Mouse (Mus musculus) layer of hippocampus, postnatal 25 days (tissue): ENCODE measurements around the gene Mogs. TPM values are rescaled to one million over a fixed set of nuclear protein-coding genes. Genes with fewer than 3 reads are reported as not detected.

Experiments used
- DNase-seq, 2 experiments: peaks; one replicate each; pipeline ENCODE4 v3.0.0; 2022; ENCODE audit warnings: mixed read lengths in 2 of 2, low spot score in 1 of 2; ENCODE audit errors: extremely low spot score in 1 of 2
- total RNA-seq, 2 experiments: library from RNA; stranded (reverse); gene quantifications; 2 replicates each; pipeline ENCODE4 v1.2.3; 2021

The Mogs gene
- total RNA-seq, 2 experiments from 2014 or later: 25.7 to 28.9 TPM

GRCm38 (mm10) chr6:83120930-83121862 lies 5.9 kb downstream of the Mogs start, which contains the start of gene Wbp1:
Wbp1 (minus strand) TSS chr6:83121559.
- DNase-seq: peak; percentile 72 to 80

GRCm38 (mm10) chr6:83121863-83122710 lies 6.8 kb downstream of the Mogs start:
- DNase-seq: peak in 1 of 2 experiments; percentile 4

GRCm38 (mm10) chr6:83122961-83123360 lies 7.7 kb downstream of the Mogs start:
- no peak for DNase-seq

GRCm38 (mm10) chr6:83124851-83125312 lies 9.6 kb downstream of the Mogs start:
- peak; percentile 77 to 81 for DNase-seq

- no peak for DNase-seq
Measured at GRCm38 (mm10) chr6:83125331-83125730, 10.0 kb downstream of the Mogs start, which contains the start of gene Ino80b. Ino80b (minus strand) TSS chr6:83125431.

GRCm38 (mm10) chr6:83127419-83127818 lies 12.1 kb downstream of the Mogs start:
- DNase-seq: no peak

- no peak for DNase-seq
Measured at GRCm38 (mm10) chr6:83131469-83132034, 16.3 kb downstream of the Mogs start.

GRCm38 (mm10) chr6:83132176-83132919 lies 17.1 kb downstream of the Mogs start:
- no peak for DNase-seq

- no peak for DNase-seq
Measured at GRCm38 (mm10) chr6:83134226-83134625, 18.9 kb downstream of the Mogs start.

GRCm38 (mm10) chr6:83134951-83135513 lies 19.7 kb downstream of the Mogs start, which contains the start of gene Rtkn:
Rtkn (plus strand) TSS chr6:83135463.
- no peak for DNase-seq

- DNase-seq: no peak
Measured at GRCm38 (mm10) chr6:83135571-83136161, 20.4 kb downstream of the Mogs start.

GRCm38 (mm10) chr6:83136291-83136880 lies 21.1 kb downstream of the Mogs start:
- DNase-seq: no peak

- DNase-seq: no peak
Measured at GRCm38 (mm10) chr6:83136881-83137575, 21.7 kb downstream of the Mogs start.

- peak in 1 of 2 experiments; percentile 56 for DNase-seq
Measured at GRCm38 (mm10) chr6:83137576-83137950, 22.3 kb downstream of the Mogs start.

- no peak for DNase-seq
Measured at GRCm38 (mm10) chr6:83138056-83138455, 22.8 kb downstream of the Mogs start.

GRCm38 (mm10) chr6:83140044-83140443 lies 24.7 kb downstream of the Mogs start:
- DNase-seq: no peak

GRCm38 (mm10) chr6:83141636-83142035 lies 26.3 kb downstream of the Mogs start:
- DNase-seq: no peak

- peak; percentile 57 to 67 for DNase-seq
Measured at GRCm38 (mm10) chr6:83142211-83142731, 27.0 kb downstream of the Mogs start.
